Mouse (Mus musculus): ENCODE results near the gene Cmah. TPM values are rescaled to one million over a fixed set of nuclear protein-coding genes. Genes with fewer than 3 reads are reported as not detected.
A peak's percentile ranks its signal among the peaks of the same experiment; 100 is the strongest.

Gene Cmah
- polyA plus RNA-seq, 1 experiment from 2014 or later: 0.21 TPM

- no peak overlapping the region for H3K27ac ChIP-seq
- H3K9me3 ChIP-seq: no peaks in the 10 kb centered on the region
- H3K4me1 ChIP-seq: peaks cover 4% of the 10 kb centered on the region
- 0 out of 2 replicates have a peak, but pooled peaks cover 4% of the 10 kb centered on the region for H3K27me3 ChIP-seq (ENCODE audit: insufficient read depth, poor library complexity, severe bottlenecking)
- H3K4me3 ChIP-seq: no peak overlapping the region
- no peak for DNase-seq (ENCODE audit: low spot score)
- H3K36me3 ChIP-seq: no peaks in the 10 kb centered on the region
These were observed 75.8 kb downstream of the Cmah start for GRCm38 (mm10) chr13:24403054-24403453.

GRCm38 (mm10) chr13:24406847-24407246 is 79.6 kb downstream of the Cmah start:
- WGBS: 81% methylated on average over 2 of the region's 2 CpGs
- DNase-seq (ENCODE audit: low spot score): no peak
- H3K4me3 ChIP-seq: no peak overlapping the region
- no peaks in the 10 kb centered on the region for H3K9me3 ChIP-seq
- no peak overlapping the region for H3K27ac ChIP-seq
- H3K4me1 ChIP-seq: peaks cover 3% of the 10 kb centered on the region
- H3K27me3 ChIP-seq (ENCODE audit: insufficient read depth, poor library complexity, severe bottlenecking): 0 out of 2 replicates have a peak, but pooled peaks cover 4% of the 10 kb centered on the region
- no peaks in the 10 kb centered on the region for H3K36me3 ChIP-seq

- Histone ChIP-seq H3K4me3 (no peak overlapping the region), H3K27me3 (ENCODE audit: insufficient read depth, poor library complexity, severe bottlenecking) (no peaks in the 10 kb centered on the region), H3K36me3 (no peaks in the 10 kb centered on the region), H3K27ac (no peak overlapping the region), H3K9me3 (no peaks in the 10 kb centered on the region), H3K4me1 (peaks cover 6% of the 10 kb centered on the region; the same call in 1 of the 2 replicates)
- 64% methylated on average over 4 of the region's 4 CpGs for WGBS
- DNase-seq (ENCODE audit: low spot score): no peak
These were observed 87.5 kb downstream of the Cmah start for GRCm38 (mm10) chr13:24414635-24415206.

GRCm38 (mm10) chr13:24415506-24416206 is 88.5 kb downstream of the Cmah start:
- WGBS: 75% methylated on average over 13 of the region's 13 CpGs
- peaks cover 10% of the 10 kb centered on the region; the same call in 1 of the 2 replicates for H3K4me1 ChIP-seq

GRCm38 (mm10) chr13:24416409-24416808 is 89.2 kb downstream of the Cmah start:
- Histone ChIP-seq H3K36me3 (no peaks in the 10 kb centered on the region), H3K9me3 (no peaks in the 10 kb centered on the region), H3K4me1 (peaks cover 10% of the 10 kb centered on the region; the same call in 1 of the 2 replicates), H3K4me3 (no peak overlapping the region), H3K27ac (no peak overlapping the region), H3K27me3 (ENCODE audit: insufficient read depth, poor library complexity, severe bottlenecking) (no peaks in the 10 kb centered on the region)
- no peak for DNase-seq (ENCODE audit: low spot score)
- 34% methylated on average over 4 of the region's 4 CpGs for WGBS

More at GRCm38 (mm10) chr13:24415506-24416206, 88.5 kb downstream of the Cmah start:
- no peaks in the 10 kb centered on the region for H3K36me3 ChIP-seq
- no peak overlapping the region for H3K4me3 ChIP-seq
- H3K27me3 ChIP-seq (ENCODE audit: insufficient read depth, poor library complexity, severe bottlenecking): no peaks in the 10 kb centered on the region
- no peak for DNase-seq (ENCODE audit: low spot score)
- no peaks in the 10 kb centered on the region for H3K9me3 ChIP-seq
- no peak overlapping the region for H3K27ac ChIP-seq

- DNase-seq (ENCODE audit: low spot score): peak; percentile 41
- no peaks in the 10 kb centered on the region for H3K27me3 ChIP-seq (ENCODE audit: insufficient read depth, poor library complexity, severe bottlenecking)
- no peaks in the 10 kb centered on the region for H3K9me3 ChIP-seq
- H3K4me1 ChIP-seq: peaks cover 10% of the 10 kb centered on the region; the same call in 1 of the 2 replicates
- H3K27ac ChIP-seq: no peak overlapping the region
- no peak overlapping the region for H3K4me3 ChIP-seq
- H3K36me3 ChIP-seq: no peaks in the 10 kb centered on the region
- 35% methylated on average over 1 of the region's 1 CpGs for WGBS
These were observed 90.8 kb downstream of the Cmah start for GRCm38 (mm10) chr13:24418024-24418423.

- WGBS: 61% methylated on average over 4 of the region's 4 CpGs
- H3K27ac ChIP-seq: no peak overlapping the region
- no peaks in the 10 kb centered on the region for H3K27me3 ChIP-seq (ENCODE audit: insufficient read depth, poor library complexity, severe bottlenecking)
- H3K9me3 ChIP-seq: no peaks in the 10 kb centered on the region
- no peak for DNase-seq (ENCODE audit: low spot score)
- H3K36me3 ChIP-seq: no peaks in the 10 kb centered on the region
- peaks cover 10% of the 10 kb centered on the region; the same call in 1 of the 2 replicates for H3K4me1 ChIP-seq
- H3K4me3 ChIP-seq: no peak overlapping the region
These were observed 91.6 kb downstream of the Cmah start for GRCm38 (mm10) chr13:24418814-24419213.

- H3K9me3 ChIP-seq: no peaks in the 10 kb centered on the region
- H3K36me3 ChIP-seq: no peaks in the 10 kb centered on the region
- H3K27ac ChIP-seq: peak overlapping the region; percentile 77
- DNase-seq (ENCODE audit: low spot score): peak; percentile 81
- 50% methylated on average over 13 of the region's 13 CpGs for WGBS
- peak overlapping the region; percentile 15; the same call in 1 of the 2 replicates for H3K4me3 ChIP-seq
- peaks cover 10% of the 10 kb centered on the region; the same call in 1 of the 2 replicates for H3K4me1 ChIP-seq
- H3K27me3 ChIP-seq (ENCODE audit: insufficient read depth, poor library complexity, severe bottlenecking): no peaks in the 10 kb centered on the region
These were observed 92.5 kb downstream of the Cmah start for GRCm38 (mm10) chr13:24419560-24420250.

- no peak for DNase-seq (ENCODE audit: low spot score)
- WGBS: 48% methylated on average over 3 of the region's 3 CpGs
These were observed 94.8 kb downstream of the Cmah start for GRCm38 (mm10) chr13:24421987-24422386.

GRCm38 (mm10) chr13:24430215-24430614 is 103.0 kb downstream of the Cmah start:
- Histone ChIP-seq H3K4me1 (peaks cover 14% of the 10 kb centered on the region), H3K9me3 (no peaks in the 10 kb centered on the region), H3K27ac (peak overlapping the region; percentile 12; the same call in 1 of the 2 replicates), H3K36me3 (no peaks in the 10 kb centered on the region), H3K27me3 (ENCODE audit: insufficient read depth, poor library complexity, severe bottlenecking) (no peaks in the 10 kb centered on the region), H3K4me3 (no peak overlapping the region)
- 33% methylated on average over 5 of the region's 5 CpGs for WGBS
- DNase-seq (ENCODE audit: low spot score): no peak

More at GRCm38 (mm10) chr13:24421987-24422386, 94.8 kb downstream of the Cmah start:
- Histone ChIP-seq H3K4me1 (peaks cover 5% of the 10 kb centered on the region; the same call in 1 of the 2 replicates), H3K27me3 (ENCODE audit: insufficient read depth, poor library complexity, severe bottlenecking) (no peaks in the 10 kb centered on the region), H3K9me3 (no peaks in the 10 kb centered on the region), H3K36me3 (no peaks in the 10 kb centered on the region), H3K4me3 (no peak overlapping the region), H3K27ac (no peak overlapping the region)

- Histone ChIP-seq H3K4me1 (peaks cover 14% of the 10 kb centered on the region), H3K27ac (no peak overlapping the region), H3K27me3 (ENCODE audit: insufficient read depth, poor library complexity, severe bottlenecking) (no peaks in the 10 kb centered on the region), H3K9me3 (no peaks in the 10 kb centered on the region), H3K4me3 (no peak overlapping the region), H3K36me3 (no peaks in the 10 kb centered on the region)
- 70% methylated on average over 3 of the region's 3 CpGs for WGBS
- no peak for DNase-seq (ENCODE audit: low spot score)
These were observed 104.4 kb downstream of the Cmah start for GRCm38 (mm10) chr13:24431593-24431992.

- DNase-seq (ENCODE audit: low spot score): no peak
- Histone ChIP-seq H3K4me1 (peaks cover 5% of the 10 kb centered on the region; the same call in 1 of the 2 replicates), H3K27ac (0 out of 2 replicates have a peak overlapping the region, but pooled peaks have one; percentile 4), H3K36me3 (no peaks in the 10 kb centered on the region), H3K4me3 (no peak overlapping the region), H3K27me3 (ENCODE audit: insufficient read depth, poor library complexity, severe bottlenecking) (no peaks in the 10 kb centered on the region), H3K9me3 (no peaks in the 10 kb centered on the region)
- WGBS: 52% methylated on average over 6 of the region's 6 CpGs
These were observed 115.1 kb downstream of the Cmah start for GRCm38 (mm10) chr13:24442272-24442671.
